Mouse (Mus musculus) CD8-positive naive resting alpha-beta T cell, adult 2 months (primary cell): Measurements from ENCODE around the gene Map1s.

ENCODE experiments used
- DNase-seq, 2 experiments: peaks; one replicate each; pipeline ENCODE4 v3.0.0; 2022; ENCODE audit warnings: low read depth in 2 of 2, low spot score in 2 of 2

Gene Map1s

DNA sequence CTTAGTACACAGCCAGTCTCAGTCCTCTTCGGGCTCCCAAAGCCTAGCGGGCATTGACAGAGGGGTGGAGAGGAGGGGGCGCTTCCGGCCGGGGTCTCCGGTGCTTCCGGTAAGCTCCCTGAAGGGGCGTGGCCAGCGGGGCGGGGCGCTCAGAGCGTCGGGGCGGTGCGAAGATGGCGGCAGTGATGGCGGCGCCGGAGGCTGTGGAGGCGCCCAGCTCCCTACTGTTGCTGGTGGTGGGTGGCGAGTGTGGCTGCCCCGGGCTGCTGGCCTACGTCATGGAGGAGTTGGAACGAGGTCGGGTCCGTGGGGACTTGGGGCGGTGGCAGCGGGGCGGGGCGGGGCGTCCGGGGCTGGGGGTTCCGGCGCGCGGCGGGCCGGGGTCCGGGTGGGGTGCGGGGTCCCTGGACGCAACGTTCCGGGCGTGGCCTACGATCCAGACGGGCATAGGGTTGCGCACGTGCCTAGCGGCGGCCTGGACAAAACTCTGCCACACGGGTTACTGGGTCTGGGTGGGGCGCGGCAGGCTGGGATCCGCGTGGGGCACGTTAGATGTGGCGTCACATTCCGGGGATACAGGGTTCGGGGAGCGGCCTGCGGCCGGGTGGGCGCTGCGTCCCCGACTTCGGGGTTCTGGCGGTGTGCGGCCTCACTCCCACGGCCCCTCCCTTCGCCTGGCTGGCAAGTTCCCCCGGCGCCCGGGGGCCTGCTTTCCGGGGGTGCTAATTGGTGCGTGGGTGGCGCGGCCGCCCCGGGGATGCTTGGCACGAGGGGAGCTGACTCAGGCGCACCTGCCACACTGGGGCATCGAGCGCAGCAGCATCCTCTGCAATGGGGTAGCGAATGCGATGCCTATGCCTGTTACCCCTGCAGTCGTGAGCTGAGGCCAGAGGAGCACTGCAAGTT lies at the start of gene Map1s:
Map1s (plus strand) TSS at position 102 of the 906 bp plus-strand sequence.
- DNase-seq, result peak; percentile 54 to 60

DNA sequence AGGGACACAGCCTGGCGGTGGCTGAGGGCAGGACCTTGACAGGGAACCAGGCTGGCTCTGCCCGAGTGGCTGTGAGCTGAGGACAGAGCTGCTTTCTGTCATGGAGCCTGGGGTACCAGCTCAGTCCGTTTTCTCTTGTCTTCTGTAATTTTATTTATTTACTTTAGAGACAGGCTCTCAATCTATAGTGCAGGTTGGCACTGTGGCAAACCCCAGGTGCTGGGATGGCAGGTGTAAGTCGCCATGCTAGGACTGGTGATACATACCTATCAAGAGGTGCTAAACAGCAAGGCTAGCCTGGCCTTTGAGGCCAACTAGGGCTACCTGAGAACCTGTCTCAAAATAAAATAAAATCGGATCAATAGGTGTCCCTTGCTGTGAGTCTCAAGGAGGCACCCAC lies 49.7 kb upstream of the Map1s start:
- DNase-seq, result no peak

- no peak for DNase-seq
Measured at GRCm38 (mm10) chr8:70856541-70857197, 49.1 kb upstream of the Map1s start.

DNA sequence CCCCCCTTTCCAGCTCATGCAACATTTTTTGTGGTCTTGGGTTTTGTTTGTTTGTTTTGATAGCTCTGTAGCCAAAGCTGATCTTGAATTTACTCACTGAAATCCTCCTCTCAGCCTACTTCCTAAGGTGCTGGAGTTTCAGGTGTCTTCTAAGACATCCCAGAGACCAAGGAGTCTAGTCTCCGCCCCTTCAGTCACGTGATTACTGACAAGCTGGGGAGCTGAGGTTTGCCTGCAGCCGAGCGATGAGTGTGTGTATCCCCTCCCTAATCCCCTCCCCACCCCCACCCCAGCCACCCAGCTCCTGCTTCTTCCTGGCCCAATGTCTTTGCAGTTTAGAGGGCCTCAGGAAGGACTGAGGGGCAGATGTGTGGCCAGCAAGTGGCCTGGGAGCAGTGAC lies 48.2 kb upstream of the Map1s start:
- no peak for DNase-seq

GRCm38 (mm10) chr8:70862824-70863641 lies 42.7 kb upstream of the Map1s start, which contains the start of gene Kcnn1:
Kcnn1 (minus strand) TSS chr8:70863258.
- no peak for DNase-seq

GRCm38 (mm10) chr8:70863956-70864711 lies 41.6 kb upstream of the Map1s start:
- DNase-seq, result no peak

- no peak for DNase-seq
Measured at GRCm38 (mm10) chr8:70864712-70865221, 41.0 kb upstream of the Map1s start.

GRCm38 (mm10) chr8:70865350-70866000 lies 40.3 kb upstream of the Map1s start:
- peak; percentile 99 for DNase-seq

- DNase-seq, result no peak
Measured at GRCm38 (mm10) chr8:70866001-70866520, 39.7 kb upstream of the Map1s start.

DNA sequence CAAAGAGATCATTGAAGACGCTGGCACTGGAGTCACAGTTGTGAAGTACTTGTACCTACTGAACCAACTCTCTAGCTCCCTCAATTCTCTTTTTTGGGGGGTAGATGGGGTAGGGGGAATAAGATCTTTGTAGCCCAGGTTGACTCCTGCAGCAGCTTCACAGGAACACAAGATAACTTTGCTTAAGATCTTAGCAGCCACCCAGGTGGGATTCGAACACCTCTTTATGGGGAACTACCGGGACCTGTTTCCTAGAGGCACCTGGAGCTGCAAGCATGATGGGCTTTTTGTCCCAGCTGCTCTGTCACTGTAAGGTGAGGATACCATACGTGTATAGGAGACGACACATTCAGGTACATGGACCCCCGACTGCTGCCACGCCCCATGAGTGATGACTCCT lies 39.2 kb upstream of the Map1s start:
- no peak for DNase-seq

- no peak for DNase-seq
Measured at GRCm38 (mm10) chr8:70868559-70869198, 37.1 kb upstream of the Map1s start.

DNA sequence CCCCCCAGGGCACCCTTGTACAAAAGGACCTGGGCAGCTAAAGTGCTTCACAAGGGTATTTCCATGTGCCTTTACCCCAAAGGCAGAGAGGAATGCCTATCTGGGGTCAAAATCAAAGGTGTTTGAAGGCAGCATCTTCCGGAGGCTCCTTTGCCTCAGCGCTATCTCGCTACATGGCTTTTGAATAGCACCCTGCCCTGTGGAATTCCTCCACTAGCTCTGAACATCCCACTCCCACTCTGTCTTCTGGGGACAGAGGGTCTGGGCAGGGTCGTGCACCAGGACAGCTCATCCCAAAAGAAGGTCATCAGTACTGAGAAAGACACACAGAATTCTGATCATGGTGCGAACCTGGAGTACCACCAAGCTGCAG lies 36.5 kb upstream of the Map1s start:
- no peak for DNase-seq

GRCm38 (mm10) chr8:70869601-70870041 lies 36.1 kb upstream of the Map1s start:
- peak; percentile 65 to 70 for DNase-seq

DNA sequence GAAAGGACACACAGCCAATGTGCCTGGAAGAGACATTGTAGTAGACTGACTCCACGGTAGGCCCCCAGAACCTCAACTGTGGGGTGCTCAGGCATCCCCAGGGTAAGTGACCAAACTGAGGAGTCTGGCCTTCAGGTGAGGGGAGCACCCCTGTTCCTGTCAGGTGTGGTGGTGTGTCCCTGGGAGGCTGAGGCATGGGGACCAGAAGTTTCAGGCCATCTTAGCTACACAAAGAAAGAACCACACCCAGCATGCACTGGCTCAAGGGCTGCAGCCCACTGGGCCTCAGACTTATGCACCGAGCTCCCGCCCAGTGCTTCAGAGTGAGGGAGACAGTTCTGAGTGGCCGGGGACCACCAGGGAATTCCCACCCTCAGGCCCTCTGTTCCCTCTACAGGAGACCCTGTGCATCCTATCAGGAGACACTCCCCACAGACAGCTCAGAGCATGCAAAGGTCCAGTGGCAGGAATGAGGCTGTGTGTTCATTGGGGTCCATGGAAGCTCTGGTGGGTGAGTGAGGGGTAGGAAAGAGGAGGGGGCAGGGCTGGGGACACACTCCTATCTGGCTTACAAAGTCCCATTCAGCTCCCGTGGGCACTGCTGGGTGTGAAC lies 34.4 kb upstream of the Map1s start:
- no peak for DNase-seq

DNA sequence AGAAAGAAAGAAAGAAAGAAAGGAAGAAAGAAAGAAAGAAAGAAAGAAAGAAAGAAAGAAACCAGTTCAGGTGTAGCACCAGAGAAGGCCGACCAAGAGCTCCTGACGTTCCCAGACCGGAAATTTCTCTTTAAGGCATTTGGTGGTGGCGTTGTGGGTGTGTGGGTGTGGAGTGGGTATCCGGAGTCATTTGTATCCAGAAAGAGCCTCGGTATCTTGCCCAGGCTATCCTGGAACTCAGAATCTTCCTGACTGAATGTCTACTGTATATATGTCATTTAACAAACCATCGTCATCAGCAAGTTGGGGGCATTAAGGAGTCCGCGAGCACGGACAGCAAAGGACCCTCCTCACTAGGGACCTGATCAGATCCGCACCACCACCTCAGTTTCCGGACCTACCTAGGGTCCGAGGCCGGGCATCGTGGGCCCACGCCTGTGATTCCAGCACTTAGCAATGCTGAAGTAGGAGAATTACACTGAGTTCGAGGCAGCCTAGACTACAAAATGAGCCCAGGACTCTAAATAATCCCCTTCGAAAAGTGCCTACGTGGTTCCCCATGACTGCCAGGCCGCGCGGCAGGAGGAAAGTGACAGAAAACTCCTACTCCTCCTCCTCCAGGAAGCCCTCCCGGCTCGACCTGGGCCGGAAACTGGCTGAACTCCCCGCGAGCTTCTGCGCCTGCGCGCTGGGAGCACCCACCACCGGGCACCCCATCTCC lies 32.9 kb upstream of the Map1s start:
- DNase-seq, result no peak

DNA sequence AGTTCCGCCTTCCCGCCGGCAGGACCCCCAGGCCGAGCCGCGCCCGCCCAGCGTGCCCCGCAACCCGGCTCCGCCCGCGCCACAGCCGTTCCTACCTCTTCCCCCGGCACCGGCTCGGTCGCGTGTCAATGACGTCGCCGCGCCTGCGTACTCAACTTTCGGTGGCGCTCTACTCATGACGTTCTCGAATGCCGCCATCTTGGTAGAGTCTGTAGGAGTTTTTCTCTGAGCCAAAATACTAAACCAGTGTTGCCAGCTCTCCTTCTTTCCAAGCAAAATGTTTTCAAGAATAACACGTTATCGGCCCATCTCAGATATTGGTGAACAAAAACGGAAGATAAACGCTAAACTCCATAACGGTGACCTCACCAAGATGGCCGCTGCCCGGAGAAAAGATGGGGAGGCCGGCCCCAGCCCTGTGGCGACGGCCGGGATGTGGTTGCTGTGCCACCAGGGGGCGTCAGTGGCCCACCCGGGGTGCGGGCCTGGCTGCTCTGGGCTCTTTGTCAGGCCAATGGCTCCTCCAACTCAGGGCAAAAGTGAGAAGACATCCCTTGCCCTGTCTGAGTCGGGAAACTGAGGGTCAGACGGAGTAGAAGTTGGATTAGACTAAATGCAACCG lies 32.3 kb upstream of the Map1s start, which contains the start of gene Ccdc124:
Ccdc124 (minus strand) TSS at position 572 of the 622 bp plus-strand sequence.
- DNase-seq, result peak; percentile 93 to 95

- no peak for DNase-seq
Measured at GRCm38 (mm10) chr8:70874441-70874840, 31.3 kb upstream of the Map1s start.

DNA sequence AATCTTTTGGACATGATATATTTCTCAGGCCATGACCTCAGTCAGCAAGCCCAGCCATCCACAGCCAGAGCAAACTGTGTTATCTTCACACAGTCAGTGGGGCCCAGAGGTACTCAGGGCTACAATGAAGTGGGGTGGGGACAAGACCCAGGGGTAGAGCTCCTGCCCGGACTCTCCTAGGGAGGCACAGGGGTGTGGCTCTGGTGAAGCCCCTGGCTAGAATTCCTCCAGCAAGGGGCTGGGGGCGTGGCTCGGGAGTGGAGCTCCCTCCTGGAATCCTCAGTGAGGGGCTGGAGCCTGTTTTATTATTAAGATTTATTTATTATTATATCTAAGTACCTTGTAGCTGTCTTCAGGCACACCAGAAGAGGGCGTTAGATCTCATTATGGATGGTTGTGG lies 29.4 kb upstream of the Map1s start:
- no peak for DNase-seq
